Comparison of ENCODE assay signal across 11 mouse cellular contexts in the genomic region with DNA sequence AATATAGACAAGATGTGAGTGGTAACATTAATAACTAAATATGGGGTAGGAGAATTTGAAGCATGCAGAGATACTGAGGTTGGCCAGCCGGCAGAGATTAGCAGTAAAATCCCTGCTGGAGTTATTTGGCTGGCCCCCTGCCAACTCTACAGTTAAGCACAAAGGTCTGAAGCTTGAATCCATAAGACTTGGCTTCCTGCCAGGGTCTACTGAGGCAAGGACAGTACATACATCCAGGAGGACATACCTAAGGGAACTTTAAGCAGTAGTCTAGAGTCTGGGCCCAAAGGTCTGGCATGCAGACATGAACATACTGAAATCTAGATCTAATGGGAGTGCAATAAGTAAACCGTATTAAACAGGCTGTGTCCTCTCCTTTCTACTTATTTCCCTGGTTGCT.
DNase-seq lines count a peak whose midpoint lies in the region; ATAC-seq and TF ChIP-seq lines count a peak whose summit lies in the region.
"Had no signal": no experiment of that assay in that cellular context is flagged by ENCODE, and none has a peak within 500 bp of the region (broad histone marks: within the 10 kb centered on the region; RNA-seq: fewer than 3 reads in every experiment).

No protein-coding gene starts in this region.

- no peak for TF ChIP-seq CTCF in ES-Bruce4 (IDR thresholded peaks at IDR 0.05; ENCODE audit: low read depth, low read length)

- H3K9me3 ChIP-seq in forebrain, embryonic 11.5 days (ENCODE audit: control insufficient read depth, low read length) = no peaks in the 10 kb centered on the region
- no peaks in the 10 kb centered on the region for H3K9me3 ChIP-seq in forebrain, embryonic 15.5 days
- H3K9me3 ChIP-seq in kidney, embryonic 15.5 days (replicated peaks) = no peaks in the 10 kb centered on the region
- no peaks in the 10 kb centered on the region for H3K9me3 ChIP-seq in kidney, embryonic 14.5 days (ENCODE audit: control insufficient read depth, low read length)
- peaks cover under 1% of the 10 kb centered on the region; the same call in 1 of the 2 replicates for H3K9me3 ChIP-seq in ES-Bruce4 (replicated peaks; ENCODE audit: control insufficient read depth, insufficient read depth, low read length, poor library complexity, severe bottlenecking)
- H3K9me3 ChIP-seq in embryonic facial prominence, embryonic 13.5 days = no peaks in the 10 kb centered on the region
- H3K9me3 ChIP-seq: embryonic facial prominence, embryonic 15.5 days had no signal

- 0 out of 2 replicates have a peak, but pooled peaks have one; percentile 21 for ATAC-seq in forebrain, embryonic 11.5 days (replicated peaks; ENCODE audit: low FRiP score)
- no peak for ATAC-seq in forebrain, embryonic 15.5 days (replicated peaks)
- peak; percentile 43; the same call in 1 of the 2 replicates for ATAC-seq in kidney, embryonic 15.5 days (replicated peaks; ENCODE audit: low FRiP score)
- no peak for ATAC-seq in kidney, embryonic 14.5 days (ENCODE audit: low FRiP score, low TSS enrichment)
- ATAC-seq in embryonic facial prominence, embryonic 13.5 days (ENCODE audit: insufficient number of reproducible peaks, insufficient read depth, low FRiP score, low TSS enrichment, low read depth) = peak; percentile 43; the same call in 1 of the 2 replicates

- H3K9ac ChIP-seq in forebrain, embryonic 11.5 days (ENCODE audit: low read length) = no peak overlapping the region
- H3K9ac ChIP-seq in forebrain, embryonic 15.5 days (replicated peaks) = no peak overlapping the region
- H3K9ac ChIP-seq in kidney, embryonic 15.5 days = no peak overlapping the region
- no peak overlapping the region for H3K9ac ChIP-seq in kidney, embryonic 14.5 days (ENCODE audit: low read depth, low read length)
- H3K9ac ChIP-seq in ES-Bruce4 (ENCODE audit: low read depth, poor library complexity, severe bottlenecking) = no peak overlapping the region
- no peak overlapping the region for H3K9ac ChIP-seq in embryonic facial prominence, embryonic 13.5 days
- H3K9ac ChIP-seq: embryonic facial prominence, embryonic 15.5 days had no signal

- 77% methylated on average over 2 of the region's 2 CpGs for WGBS in forebrain, embryonic 11.5 days
- 47% methylated on average over 2 of the region's 2 CpGs for WGBS in forebrain, embryonic 15.5 days
- 59% methylated on average over 2 of the region's 2 CpGs for WGBS in kidney, embryonic 15.5 days
- 60% methylated on average over 2 of the region's 2 CpGs for WGBS in kidney, embryonic 14.5 days
- WGBS in embryonic facial prominence, embryonic 13.5 days = 39% methylated on average over 2 of the region's 2 CpGs

- no peaks in the 10 kb centered on the region for H3K4me1 ChIP-seq in forebrain, embryonic 11.5 days (replicated peaks; ENCODE audit: control insufficient read depth, insufficient read depth, low read length)
- H3K4me1 ChIP-seq in forebrain, embryonic 15.5 days = no peaks in the 10 kb centered on the region
- H3K4me1 ChIP-seq in kidney, embryonic 15.5 days = no peaks in the 10 kb centered on the region
- no peaks in the 10 kb centered on the region for H3K4me1 ChIP-seq in kidney, embryonic 14.5 days (ENCODE audit: control insufficient read depth, insufficient read depth, low read length)
- peaks cover 6% of the 10 kb centered on the region for H3K4me1 ChIP-seq in ES-Bruce4 (ENCODE audit: control insufficient read depth, insufficient read depth, low read length)
- peaks cover 6% of the 10 kb centered on the region for H3K4me1 ChIP-seq in embryonic facial prominence, embryonic 13.5 days
- H3K4me1 ChIP-seq: embryonic facial prominence, embryonic 15.5 days had no signal

- DNase-seq in forebrain, embryonic 11.5 days (ENCODE audit: low spot score) = no peak
- no peak for DNase-seq in gastrocnemius, adult 18-20 months (ENCODE audit: low spot score)
- no peak for DNase-seq in urinary bladder, postnatal 25 days (ENCODE audit: low spot score)
- DNase-seq: adrenal gland, postnatal 25 days had no signal

- TF ChIP-seq EP300 in ES-Bruce4 (IDR thresholded peaks at IDR 0.05; ENCODE audit: insufficient read depth, low read depth, low read length) = no peak

- no peaks in the 10 kb centered on the region for H3K27me3 ChIP-seq in forebrain, embryonic 11.5 days (ENCODE audit: control insufficient read depth, insufficient read depth, low read length)
- H3K27me3 ChIP-seq in forebrain, embryonic 15.5 days = no peaks in the 10 kb centered on the region
- no peaks in the 10 kb centered on the region for H3K27me3 ChIP-seq in kidney, embryonic 15.5 days
- H3K27me3 ChIP-seq in kidney, embryonic 14.5 days (ENCODE audit: control insufficient read depth, insufficient read depth, low read length) = no peaks in the 10 kb centered on the region
- H3K27me3 ChIP-seq in ES-Bruce4 (ENCODE audit: control insufficient read depth, insufficient read depth, low read length, poor library complexity, severe bottlenecking) = no peaks in the 10 kb centered on the region
- H3K27me3 ChIP-seq in embryonic facial prominence, embryonic 13.5 days = no peaks in the 10 kb centered on the region
- H3K27me3 ChIP-seq: CH12.LX; embryonic facial prominence, embryonic 15.5 days had no signal

- no peak for TF ChIP-seq POLR2A in ES-Bruce4 (IDR thresholded peaks at IDR 0.05; ENCODE audit: insufficient read depth, low read length)

- no peaks in the 10 kb centered on the region for H3K36me3 ChIP-seq in forebrain, embryonic 11.5 days (ENCODE audit: control insufficient read depth, insufficient read depth, low read length)
- H3K36me3 ChIP-seq in forebrain, embryonic 15.5 days = no peaks in the 10 kb centered on the region
- no peaks in the 10 kb centered on the region for H3K36me3 ChIP-seq in kidney, embryonic 15.5 days
- H3K36me3 ChIP-seq in kidney, embryonic 14.5 days (ENCODE audit: control insufficient read depth, insufficient read depth, low read length) = no peaks in the 10 kb centered on the region
- H3K36me3 ChIP-seq in ES-Bruce4 (ENCODE audit: control insufficient read depth, insufficient read depth, low read length, poor library complexity, severe bottlenecking) = no peaks in the 10 kb centered on the region
- no peaks in the 10 kb centered on the region for H3K36me3 ChIP-seq in embryonic facial prominence, embryonic 13.5 days
- H3K36me3 ChIP-seq: embryonic facial prominence, embryonic 15.5 days had no signal

- no peak overlapping the region for H3K4me2 ChIP-seq in forebrain, embryonic 11.5 days (ENCODE audit: low read depth, low read length, severe bottlenecking)
- H3K4me2 ChIP-seq in forebrain, embryonic 15.5 days (replicated peaks) = no peak overlapping the region
- H3K4me2 ChIP-seq in kidney, embryonic 15.5 days = no peak overlapping the region
- no peak overlapping the region for H3K4me2 ChIP-seq in kidney, embryonic 14.5 days (replicated peaks; ENCODE audit: low read depth, low read length)
- no peak overlapping the region for H3K4me2 ChIP-seq in embryonic facial prominence, embryonic 13.5 days
- H3K4me2 ChIP-seq: embryonic facial prominence, embryonic 15.5 days had no signal

- no peak overlapping the region for H3K27ac ChIP-seq in forebrain, embryonic 11.5 days (ENCODE audit: low read depth, low read length)
- no peak overlapping the region for H3K27ac ChIP-seq in forebrain, embryonic 15.5 days (replicated peaks)
- H3K27ac ChIP-seq in kidney, embryonic 15.5 days = no peak overlapping the region
- H3K27ac ChIP-seq in kidney, embryonic 14.5 days (ENCODE audit: low read depth, low read length) = no peak overlapping the region
- H3K27ac ChIP-seq in ES-Bruce4 (ENCODE audit: insufficient read depth, low read length) = peak overlapping the region; percentile 92
- H3K27ac ChIP-seq in embryonic facial prominence, embryonic 13.5 days = no peak overlapping the region
- H3K27ac ChIP-seq: embryonic facial prominence, embryonic 15.5 days had no signal

- no peak overlapping the region for H3K4me3 ChIP-seq in forebrain, embryonic 11.5 days (ENCODE audit: low read depth, low read length)
- H3K4me3 ChIP-seq in forebrain, embryonic 15.5 days = no peak overlapping the region
- no peak overlapping the region for H3K4me3 ChIP-seq in kidney, embryonic 15.5 days (replicated peaks)
- H3K4me3 ChIP-seq in kidney, embryonic 14.5 days (ENCODE audit: low read length) = no peak overlapping the region
- H3K4me3 ChIP-seq in ES-Bruce4 (ENCODE audit: low read depth, low read length) = no peak overlapping the region
- H3K4me3 ChIP-seq in embryonic facial prominence, embryonic 13.5 days = no peak overlapping the region
- H3K4me3 ChIP-seq: embryonic facial prominence, embryonic 15.5 days had no signal

Comparison
In these comparisons a context has a peak if more than half of its experiments do, and no peak if none do; other contexts are left out.
1. ATAC-seq: peak in forebrain, embryonic 11.5 days (single experiment), kidney, embryonic 15.5 days (single experiment) and embryonic facial prominence, embryonic 13.5 days (single experiment); none in forebrain, embryonic 15.5 days (single experiment) and kidney, embryonic 14.5 days (single experiment).